Mouse (Mus musculus) neural tube, embryonic 15.5 days (tissue): ENCODE measurements around the gene Gm10401. TPM values are rescaled to one million over a fixed set of nuclear protein-coding genes. Genes with fewer than 3 reads are reported as not detected.

Experiments used
- ATAC-seq: fragments of 200-750 bp; cut with Nextera tagmentation; 2 replicates; pipeline ENCODE4 v1.8.0; 2017; ENCODE audit warnings: mild to moderate bottlenecking, moderate TSS enrichment, moderate library complexity; ENCODE audit not compliant: low FRiP score
- H3K27ac ChIP-seq: fragments of 300-500 bp; sonication (generic); replicated peaks from 2 replicates; pipeline ENCODE4 v1.5.1; 2015; ENCODE audit warnings: mild to moderate bottlenecking, inconsistent platforms
- H3K27me3 ChIP-seq: fragments of 300-500 bp; sonication (generic); replicated peaks from 2 replicates; pipeline ENCODE4 v1.6.1; 2015; ENCODE audit warnings: inconsistent platforms
- H3K36me3 ChIP-seq: fragments of 300-500 bp; sonication (generic); 2 replicates; pipeline ENCODE4 v1.6.1; 2015; ENCODE audit warnings: inconsistent platforms
- H3K4me1 ChIP-seq: fragments of 300-500 bp; sonication (generic); 2 replicates; pipeline ENCODE4 v1.6.1; 2015; ENCODE audit warnings: inconsistent platforms
- H3K4me2 ChIP-seq: fragments of 300-500 bp; sonication (generic); 2 replicates; pipeline ENCODE4 v1.6.1; 2015; ENCODE audit warnings: inconsistent platforms, mild to moderate bottlenecking, moderate library complexity
- H3K4me3 ChIP-seq: fragments of 300-500 bp; sonication (generic); replicated peaks from 2 replicates; pipeline ENCODE4 v1.5.1; 2015; ENCODE audit warnings: mild to moderate bottlenecking, inconsistent platforms
- H3K9ac ChIP-seq: fragments of 300-500 bp; sonication (generic); replicated peaks from 2 replicates; pipeline ENCODE4 v1.6.1; 2015; ENCODE audit warnings: mild to moderate bottlenecking, inconsistent platforms
- H3K9me3 ChIP-seq: fragments of 300-500 bp; sonication (generic); replicated peaks from 2 replicates; pipeline ENCODE4 v1.6.1; 2016; ENCODE audit warnings: inconsistent platforms
- WGBS: fragments of 180-500 bp; shearing (Covaris S2); methylation state at CpG from one replicate; pipeline ENCODE4 v1.1.7; 2015; ENCODE audit warnings: mixed read lengths; 5-methylcytosine and 5-hydroxymethylcytosine counted together
- polyA plus RNA-seq: library from polyadenylated mRNA; unstranded; fragments of >200 nt; fragmentation: Nextera tagmentation; extraction: Ambion mirVana; gene quantifications from 2 replicates; pipeline ENCODE4 v1.2.1, GENCODE M21; 2015

The Gm10401 gene
- polyA plus RNA-seq, 1 experiment from 2014 or later = 36.7 TPM

GRCm38 (mm10) chr5:115049692-115050091 is 48.4 kb downstream of the Gm10401 start:
- ATAC-seq = no peak
- 78% methylated on average over 6 of the region's 6 CpGs for WGBS

More at GRCm38 (mm10) chr5:115049692-115050091, 48.4 kb downstream of the Gm10401 start:
- H3K9ac ChIP-seq = no peak overlapping the region
- H3K4me3 ChIP-seq = no peak overlapping the region
- H3K9me3 ChIP-seq = no peaks in the 10 kb centered on the region
- H3K4me1 ChIP-seq = peaks cover 25% of the 10 kb centered on the region
- no peak overlapping the region for H3K4me2 ChIP-seq
- no peak overlapping the region for H3K27ac ChIP-seq
- H3K27me3 ChIP-seq = no peaks in the 10 kb centered on the region
- no peaks in the 10 kb centered on the region for H3K36me3 ChIP-seq

Other genes with a start within 250 kb of the Gm10401 start
- gene 4930519G04Rik, start 244.6 kb downstream of the Gm10401 start, polyA plus RNA-seq = not detected in 2 replicates
- gene Gm9936, start 239.6 kb downstream of the Gm10401 start, polyA plus RNA-seq = 2.0 and 2.1 TPM in 2 replicates
- gene Oasl2, start 201.4 kb downstream of the Gm10401 start, polyA plus RNA-seq = 4.2 and 22.0 TPM in 2 replicates
- 0.79 and 1.2 TPM in 2 replicates for gene Oasl1, start 175.1 kb downstream of the Gm10401 start, polyA plus RNA-seq
- 138 and 147 TPM in 2 replicates for gene 2210016L21Rik, start 156.1 kb downstream of the Gm10401 start, polyA plus RNA-seq
- 0.05 and 1.6 TPM in 2 replicates for gene Hnf1a, start 127.2 kb downstream of the Gm10401 start, polyA plus RNA-seq
- gene Sppl3, start 87.2 kb downstream of the Gm10401 start, polyA plus RNA-seq = 18.2 and 30.9 TPM in 2 replicates
- gene Acads, start 21.1 kb upstream of the Gm10401 start, polyA plus RNA-seq = 22.2 and 35.9 TPM in 2 replicates
- gene Unc119b, start 36.7 kb upstream of the Gm10401 start, polyA plus RNA-seq = 31.1 and 31.8 TPM in 2 replicates
- 34.3 and 40.4 TPM in 2 replicates for gene Mlec, start 59.9 kb upstream of the Gm10401 start, polyA plus RNA-seq
- 17.4 and 23.1 TPM in 2 replicates for gene Cabp1, start 96.1 kb upstream of the Gm10401 start, polyA plus RNA-seq
- 117 and 127 TPM in 2 replicates for gene Pop5, start 137.5 kb upstream of the Gm10401 start, polyA plus RNA-seq
- gene Rnf10, start 174.6 kb upstream of the Gm10401 start, polyA plus RNA-seq = 171 and 197 TPM in 2 replicates
- 63.7 and 64.6 TPM in 2 replicates for gene Coq5, start 181.4 kb upstream of the Gm10401 start, polyA plus RNA-seq
- gene Dynll1, start 202.7 kb upstream of the Gm10401 start, polyA plus RNA-seq = 1,284 and 1,328 TPM in 2 replicates
- gene Srsf9, start 228.9 kb upstream of the Gm10401 start, polyA plus RNA-seq = 138 and 154 TPM in 2 replicates
- gene Gatc, start 242.9 kb upstream of the Gm10401 start, polyA plus RNA-seq = 32.2 and 37.0 TPM in 2 replicates
- 56.1 and 56.8 TPM in 2 replicates for gene Triap1, start 242.9 kb upstream of the Gm10401 start, polyA plus RNA-seq